Mouse (Mus musculus): Measurements from ENCODE around the gene Dnajb3.

GRCm38 (mm10) chr1:88232664-88233380 is 27.2 kb upstream of the Dnajb3 start:
- TF ChIP-seq POLR2A (IDR thresholded peaks at IDR 0.05; ENCODE audit: borderline replicate concordance, control insufficient read depth, low read depth, low read length) (no peak), CTCF (IDR thresholded peaks at IDR 0.05; ENCODE audit: control insufficient read depth, insufficient read depth, low read length) (no peak)
